Mouse (Mus musculus) gastrocnemius, postnatal 36 days (tissue): ENCODE data around the gene Dph1. TPM values are rescaled to one million over a fixed set of nuclear protein-coding genes. Genes with fewer than 3 reads are reported as not detected.

Source experiments
- DNase-seq, 2 experiments: peaks; one replicate each; pipeline ENCODE4 v3.0.0; 2022
- intact Hi-C: fragments of 180-260 bp; cut with DNase I; formaldehyde crosslinking; loops from one replicate; pipeline ENCODE4 v1.15.1; 2025
- long read RNA-seq, 2 experiments: library from polyadenylated mRNA; stranded (forward); transcript quantifications; one replicate each; pipeline ENCODE4 v2.0.0; 2021
- total RNA-seq, 2 experiments: library from RNA; stranded (reverse); gene quantifications; 2 replicates each; pipeline ENCODE4 v1.2.3; 2021

Dph1 gene
- total RNA-seq: 1 to 10 TPM; 4.9 to 5.2 TPM
- long read RNA-seq, experiment 1, partial matches to known transcripts: 0 of 2 reads
- long read RNA-seq, experiment 1, other reads (novel, unspliced or antisense): 1 of 2 reads
- long read RNA-seq, experiment 2, partial matches to known transcripts: 0 of 3 reads
- long read RNA-seq, experiment 2, other reads (novel, unspliced or antisense): 1 of 3 reads

DNA sequence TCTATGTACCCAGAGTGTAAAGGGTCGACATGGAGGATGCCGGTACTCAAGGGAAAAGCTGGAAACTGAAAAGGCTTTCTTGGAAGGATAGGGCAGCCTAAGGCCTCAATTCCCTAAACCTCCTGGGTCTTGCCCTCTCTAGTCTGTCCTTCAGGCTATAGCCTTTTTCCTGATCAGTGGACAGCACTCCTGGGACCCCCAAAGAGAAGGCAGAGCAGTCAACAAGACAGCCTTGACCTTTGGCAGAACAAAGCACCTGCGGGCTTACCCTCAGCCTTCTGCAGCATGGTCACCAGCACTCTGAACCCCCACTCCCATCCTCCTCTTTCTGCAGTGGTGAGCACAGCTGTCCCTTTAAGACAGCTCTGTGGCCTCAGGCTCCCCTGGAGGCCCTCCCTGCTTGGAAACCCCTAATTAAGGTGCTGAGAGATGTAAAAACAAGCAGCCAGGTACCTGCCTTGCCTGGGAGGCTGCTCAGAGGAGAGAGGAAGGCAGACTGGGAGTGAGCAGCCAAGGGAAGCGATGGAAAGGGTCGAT is at the start of gene Dph1:
Dph1 (minus strand) TSS at position 337 of the 537 bp plus-strand sequence.
- no peak for DNase-seq
- intact Hi-C loops: no loop called here

DNA sequence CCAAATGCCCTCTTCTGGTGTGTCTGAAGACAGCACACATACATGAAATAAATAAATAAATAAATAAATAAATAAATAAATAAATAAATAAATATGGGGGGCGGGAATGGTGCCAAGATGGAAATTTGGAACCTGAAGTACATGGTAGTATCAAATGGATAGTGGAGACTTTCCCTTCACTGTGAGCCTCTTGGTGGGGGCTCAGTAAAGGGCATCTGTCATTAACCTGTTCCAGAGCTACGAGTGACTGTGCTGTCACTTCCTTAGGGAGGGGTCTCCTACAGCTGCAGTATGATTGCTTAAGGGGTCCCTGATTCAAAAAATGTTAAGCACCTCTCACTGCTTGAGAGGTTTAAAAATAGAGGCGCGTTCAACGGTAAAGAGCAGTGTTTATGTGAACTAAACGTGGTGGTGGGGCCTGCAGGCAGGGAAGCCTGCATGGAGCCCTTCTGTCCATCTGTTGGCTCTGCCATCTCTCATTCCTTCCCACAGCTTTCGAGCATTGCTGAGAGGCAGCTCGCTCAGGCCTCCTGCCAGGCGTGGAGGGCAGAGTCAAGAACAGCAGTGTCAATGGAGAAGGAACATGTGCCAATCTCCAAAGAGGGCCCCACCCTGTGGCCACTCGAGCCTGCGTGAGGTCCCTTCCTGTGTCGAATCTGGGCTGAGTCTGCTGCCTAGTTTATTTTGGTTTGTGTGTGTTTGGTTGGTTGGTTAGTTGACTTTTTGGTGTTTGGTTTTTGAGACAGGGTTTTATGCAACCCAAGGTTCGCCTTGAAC is 49.3 kb upstream of the Dph1 start:
- intact Hi-C loops: loop anchor here (5.0 kb wide), 1 partner anchor 37 kb away; no protein-coding TSS in a partner anchor
- no peak for DNase-seq

DNA sequence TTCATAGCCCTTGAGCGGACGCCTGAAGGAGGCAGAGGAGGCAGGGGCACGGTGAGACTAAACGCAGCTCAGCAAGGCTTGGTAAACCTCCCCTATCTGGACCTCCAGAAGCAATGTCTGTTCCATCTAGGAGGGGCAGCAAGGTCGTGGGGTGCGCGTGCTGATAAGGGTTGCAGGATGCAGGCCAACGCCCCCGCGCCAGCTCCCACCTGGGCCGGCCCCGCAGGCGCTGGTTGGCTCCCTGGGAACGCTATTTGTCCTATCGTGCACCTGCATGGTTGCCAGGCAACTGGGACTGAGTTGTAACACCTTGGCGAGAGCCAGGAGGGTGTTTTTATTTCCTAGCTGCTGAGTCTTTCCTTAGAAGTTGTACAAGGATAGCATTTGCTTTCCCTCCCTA is 43.7 kb upstream of the Dph1 start:
- intact Hi-C loops: loop anchor here (5.0 kb wide), 1 partner anchor 58 kb away; no protein-coding TSS in a partner anchor
- DNase-seq: no peak

DNA sequence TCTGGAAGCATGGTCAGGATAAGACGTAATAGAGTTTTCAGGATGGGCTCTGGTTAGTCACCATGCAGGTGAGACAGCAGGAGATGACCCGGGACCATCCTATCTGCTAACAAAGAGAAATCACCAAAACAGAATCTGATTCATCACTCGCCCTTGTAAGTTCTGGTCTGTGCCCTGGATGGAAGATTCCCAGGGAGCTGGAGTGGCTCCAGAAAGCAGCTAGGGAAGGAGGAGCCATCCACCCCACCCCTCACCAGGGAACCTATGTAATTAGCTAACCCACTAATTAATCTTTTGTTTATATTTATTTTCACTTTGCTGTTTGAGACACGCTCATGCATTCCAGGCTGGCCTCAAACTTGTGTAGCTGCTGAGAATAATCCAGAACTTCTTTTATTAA is 41.4 kb upstream of the Dph1 start:
- intact Hi-C loops: loop anchor here (5.0 kb wide), 1 partner anchor 60 kb away; no protein-coding TSS in a partner anchor
- DNase-seq: no peak

DNA sequence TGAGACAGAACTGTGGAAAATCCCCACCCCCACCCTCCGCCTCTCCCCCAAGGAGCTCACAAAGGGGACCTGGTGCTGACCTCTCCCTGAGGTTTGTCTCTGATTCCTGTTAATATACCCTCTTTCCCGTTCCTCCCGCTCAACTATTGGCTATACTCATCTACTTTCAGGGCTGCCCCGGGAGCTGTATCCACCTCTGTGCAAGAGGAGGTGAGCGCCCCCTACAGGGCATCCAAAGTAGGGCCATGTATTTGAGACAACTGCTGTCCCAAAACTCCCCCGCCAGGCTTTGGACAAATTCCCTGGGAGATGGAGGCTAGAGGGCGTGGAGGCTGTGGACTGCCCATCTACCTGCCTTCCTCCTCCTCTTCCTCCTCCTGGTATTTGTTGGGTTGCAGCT is 40.7 kb upstream of the Dph1 start:
- intact Hi-C loops: loop anchor here (2.0 to 5.0 kb wide), 2 partner anchors 39 to 61 kb away; partner anchors contain the start of gene Rtn4rl1
- DNase-seq: peak; percentile 42 to 50

DNA sequence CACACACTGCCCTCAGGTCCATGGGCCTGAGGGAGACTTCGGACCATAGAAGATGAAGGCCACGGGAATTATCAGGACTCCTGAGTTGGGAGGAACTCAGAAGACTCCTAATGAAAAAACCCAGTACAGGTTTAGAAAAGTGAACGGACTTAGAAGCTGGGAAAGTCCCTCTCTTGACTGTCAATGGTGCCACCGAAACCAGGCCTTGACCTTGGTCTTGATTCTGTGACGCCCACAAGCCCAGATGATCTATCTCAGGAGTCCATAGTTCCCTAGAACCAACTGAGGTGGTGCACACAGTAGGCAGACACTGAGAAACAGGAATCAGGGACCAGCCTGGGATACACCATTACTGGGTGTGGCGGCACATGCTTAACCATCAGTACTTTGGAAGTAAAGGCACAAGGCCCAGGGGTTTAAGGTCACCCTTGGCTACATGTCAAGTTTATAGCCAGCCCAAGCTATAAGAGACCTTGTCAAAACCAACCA is 39.3 kb upstream of the Dph1 start:
- no peak for DNase-seq
- intact Hi-C loops: loop anchor here (2.0 to 5.0 kb wide), 2 partner anchors 38 to 62 kb away; partner anchors contain the start of gene Rtn4rl1

DNA sequence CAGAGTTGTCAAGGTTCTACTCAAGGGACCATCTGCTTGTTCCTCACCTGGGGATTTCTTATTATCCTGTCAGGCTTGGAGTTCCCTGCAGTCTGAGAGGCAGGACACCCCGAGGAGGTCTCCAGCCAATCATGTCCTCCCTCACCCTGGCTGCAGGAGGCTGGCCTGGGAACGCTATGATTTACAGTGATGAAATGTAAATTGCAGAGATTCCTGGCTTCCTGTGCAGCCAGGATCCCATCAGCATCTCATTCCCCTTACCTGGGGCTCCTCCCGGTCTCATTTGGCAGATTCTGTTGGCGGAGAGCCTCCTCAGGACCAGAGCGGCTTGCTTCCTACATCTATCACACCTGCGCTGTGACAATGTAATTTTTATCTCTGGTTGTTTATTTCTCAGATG is 38.2 kb upstream of the Dph1 start:
- DNase-seq: no peak

DNA sequence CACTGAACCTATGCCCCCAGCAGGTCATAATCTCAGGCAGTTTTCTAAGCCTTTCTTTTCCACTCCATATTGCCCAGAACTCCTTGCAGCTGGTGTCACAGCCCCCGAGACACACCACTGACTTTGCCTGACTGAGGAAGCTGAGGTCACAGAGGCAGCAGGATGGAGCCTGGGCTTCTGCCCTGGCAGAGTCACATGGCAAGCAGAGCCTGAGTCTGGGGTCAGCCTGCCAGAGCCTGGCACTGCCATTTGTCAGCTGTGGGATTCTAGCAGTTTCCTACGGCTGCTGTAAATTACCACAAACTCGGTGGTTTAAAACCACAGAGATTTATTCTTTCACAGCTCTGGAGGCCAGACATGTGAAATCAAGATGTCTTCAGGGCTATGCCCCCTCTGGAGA is 36.6 kb upstream of the Dph1 start:
- intact Hi-C loops: no loop called here
- no peak for DNase-seq

More for the DNA sequence above, 38.2 kb upstream of the Dph1 start:
- intact Hi-C loops: no loop called here

DNA sequence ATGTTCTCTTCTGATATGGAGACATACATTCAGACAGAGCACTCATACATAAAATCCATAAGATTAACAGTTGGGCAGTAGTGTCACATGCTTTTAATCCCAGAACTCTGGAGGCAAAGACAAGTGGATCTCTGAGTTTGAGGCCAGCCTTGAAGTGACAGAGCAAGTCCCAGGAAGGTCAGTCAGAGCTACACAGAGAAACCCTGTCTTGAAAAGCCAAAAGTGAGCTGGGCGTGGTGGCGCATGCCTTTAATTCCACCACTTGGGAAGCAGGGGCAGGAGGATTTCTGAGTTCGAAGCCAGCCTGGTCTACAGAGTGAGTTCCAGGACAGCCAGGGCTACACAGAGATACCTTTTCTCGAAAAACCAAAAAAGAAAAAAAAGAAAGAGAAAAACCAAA is 33.8 kb upstream of the Dph1 start:
- intact Hi-C loops: no loop called here
- DNase-seq: no peak

DNA sequence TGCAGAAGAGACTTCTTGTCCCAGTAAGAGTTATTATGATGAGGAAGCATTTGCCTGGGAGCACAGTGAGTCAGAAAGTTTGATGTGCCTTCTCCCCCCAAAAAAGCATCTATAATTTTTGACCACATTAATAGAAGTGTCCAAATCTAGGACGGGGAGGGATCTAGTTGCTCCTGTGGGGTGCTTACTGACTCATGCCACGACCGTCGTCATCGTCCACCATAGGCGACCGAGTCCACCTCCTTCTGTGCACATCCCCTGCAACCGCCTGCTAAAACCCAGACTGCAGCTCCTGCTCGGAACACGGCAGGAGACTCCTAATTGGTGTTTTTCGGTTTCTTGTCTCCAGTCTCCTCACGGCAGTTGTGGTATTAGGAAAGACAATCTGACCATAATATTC is 33.0 kb upstream of the Dph1 start:
- intact Hi-C loops: no loop called here
- no peak for DNase-seq

DNA sequence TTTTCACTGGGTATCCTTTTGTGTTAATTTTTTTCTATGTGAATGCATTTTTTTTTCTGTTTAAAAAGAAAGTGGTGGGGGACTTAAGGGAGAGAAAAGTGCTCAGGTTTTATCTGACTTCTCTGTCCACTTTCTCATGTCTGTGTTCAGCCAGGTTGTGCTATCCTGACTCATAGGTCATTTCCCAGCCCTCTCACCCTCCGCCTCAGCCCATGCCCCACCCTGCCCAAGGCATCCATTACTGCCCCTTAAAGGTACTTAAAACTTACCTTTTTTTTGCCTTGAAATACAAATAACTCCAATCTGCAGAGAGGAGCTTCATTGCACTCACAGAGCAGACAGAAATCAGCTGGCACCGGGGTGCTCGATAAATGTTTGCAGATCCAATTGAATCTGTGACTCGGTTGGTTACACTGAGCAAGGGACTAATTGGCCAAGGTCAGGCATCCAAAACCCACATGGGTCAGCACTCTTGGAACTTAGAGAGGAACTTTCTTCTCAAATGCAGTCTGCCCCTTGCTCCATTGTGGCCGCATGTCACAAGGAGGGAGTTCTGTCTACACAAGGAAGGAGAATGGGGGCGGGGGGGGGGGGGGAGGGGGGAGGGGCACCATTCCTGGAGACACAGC is 29.6 kb upstream of the Dph1 start:
- intact Hi-C loops: no loop called here
- DNase-seq: no peak

DNA sequence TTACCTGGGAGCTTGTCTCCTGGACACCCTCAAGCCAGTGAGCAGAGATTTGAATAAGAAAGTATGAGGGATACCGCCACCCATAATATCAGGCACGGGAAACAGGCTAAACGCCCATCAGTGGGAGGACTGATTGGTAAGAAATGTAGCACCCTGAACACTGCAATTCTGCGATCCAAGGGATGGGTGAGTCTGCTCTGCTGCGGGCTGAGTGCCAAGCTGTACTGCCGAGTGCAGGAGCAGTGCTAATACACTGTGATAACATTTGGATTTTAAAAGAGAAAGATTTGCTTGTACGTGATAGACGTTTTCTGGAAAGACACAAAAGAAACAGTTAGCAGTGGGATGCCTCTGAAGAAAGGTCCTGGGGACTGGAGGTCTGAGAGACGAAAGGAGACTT is 29.1 kb upstream of the Dph1 start:
- intact Hi-C loops: no loop called here
- DNase-seq: peak; percentile 23 to 41

DNA sequence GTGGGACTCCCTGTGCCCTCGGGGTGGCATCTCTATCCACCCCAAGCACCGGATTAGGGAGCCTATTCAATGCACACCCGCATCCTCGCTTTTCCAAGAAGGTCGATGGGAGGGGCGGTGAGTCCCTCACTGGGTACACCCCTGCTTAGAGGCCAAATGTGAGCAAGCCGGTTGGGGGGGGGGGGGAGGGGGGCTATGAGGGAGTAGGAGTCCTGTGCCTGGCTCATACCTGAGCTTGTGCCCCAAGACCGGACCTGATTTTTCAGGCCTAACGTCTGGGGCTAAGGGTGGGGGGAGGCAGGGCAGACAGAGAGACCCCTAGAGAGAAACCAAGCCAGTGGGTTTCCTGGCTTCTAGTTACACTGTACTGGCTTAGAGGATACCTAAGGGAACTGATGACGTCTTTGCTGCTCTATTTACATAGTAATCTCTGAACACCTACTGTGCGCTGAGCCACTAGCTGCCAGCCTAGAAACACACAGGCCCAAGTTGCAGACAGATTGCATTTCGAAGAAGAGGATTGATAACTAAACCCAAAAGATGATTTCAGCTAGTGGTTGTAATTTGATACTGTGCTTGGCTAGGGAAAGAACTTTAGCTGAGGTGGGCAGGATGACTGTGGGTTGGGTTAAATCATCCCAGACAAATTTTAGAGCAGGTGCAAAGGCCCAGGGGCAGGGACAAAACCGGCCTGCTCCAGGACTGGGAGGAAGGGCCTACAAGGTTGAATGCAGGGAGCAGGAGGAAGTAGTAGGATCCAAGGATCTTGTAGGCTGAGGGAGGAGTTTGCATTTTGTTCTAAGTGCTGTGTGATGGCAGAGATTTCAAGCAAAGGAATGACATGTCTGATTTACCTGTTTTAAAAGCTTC is 23.3 kb upstream of the Dph1 start:
- intact Hi-C loops: no loop called here
- DNase-seq: no peak

DNA sequence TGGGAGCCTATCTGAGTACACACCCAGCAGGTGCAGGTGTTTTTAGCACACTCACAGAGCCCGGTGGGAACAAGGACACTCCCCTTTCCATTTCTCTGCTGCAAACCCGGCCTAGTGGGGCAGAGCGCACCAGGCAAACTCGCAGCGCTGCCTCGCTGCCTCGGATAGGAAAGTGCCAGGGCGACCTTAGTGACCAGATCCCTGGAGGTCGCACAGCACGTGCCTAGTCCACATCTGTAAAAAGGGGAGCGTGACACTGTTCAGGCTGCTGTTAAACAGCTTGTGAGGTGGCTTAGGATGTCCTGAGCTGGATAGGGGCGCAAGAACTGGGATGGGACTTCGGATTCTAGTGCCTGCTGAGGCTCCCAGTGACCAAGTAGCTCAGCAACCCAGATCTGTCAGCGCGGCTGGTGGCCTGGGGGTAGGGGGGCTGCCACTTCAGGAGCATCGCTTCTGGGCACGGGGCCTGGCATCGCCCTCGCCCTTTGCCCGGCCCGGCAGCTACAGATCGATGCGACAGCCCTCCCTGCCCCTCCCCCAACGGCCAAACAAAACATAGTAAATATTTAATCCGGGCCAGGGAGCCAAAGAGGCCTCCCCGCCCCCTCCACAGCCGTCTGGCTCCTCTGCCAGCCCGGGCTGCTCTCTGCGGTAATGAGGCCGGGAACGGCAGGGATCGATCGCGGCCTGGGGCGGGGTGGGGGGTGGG is 22.5 kb upstream of the Dph1 start:
- DNase-seq: peak in 1 of 2 experiments; percentile 24

DNA sequence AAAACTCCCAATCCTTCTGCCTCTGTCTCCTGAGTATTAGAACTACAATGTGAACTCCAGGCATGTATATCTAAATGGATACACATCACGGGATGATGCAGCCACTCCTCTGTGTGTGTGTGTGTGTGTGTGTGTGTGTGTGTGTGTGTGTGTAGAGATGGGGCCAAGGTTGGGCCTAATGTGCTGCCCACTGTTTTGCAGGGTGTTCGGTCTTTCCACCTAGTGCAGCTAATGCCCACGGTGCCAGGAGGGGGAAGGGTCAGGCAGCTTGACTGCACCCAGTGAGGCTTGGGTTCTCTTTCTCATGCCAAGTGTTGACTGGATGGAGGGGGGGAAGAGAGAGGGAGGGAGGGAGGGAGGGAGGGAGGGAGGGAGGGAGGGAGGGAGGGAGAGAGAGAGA is 21.8 kb upstream of the Dph1 start:
- DNase-seq: no peak
- intact Hi-C loops: no loop called here

More for the DNA sequence above, 22.5 kb upstream of the Dph1 start:
- intact Hi-C loops: no loop called here

DNA sequence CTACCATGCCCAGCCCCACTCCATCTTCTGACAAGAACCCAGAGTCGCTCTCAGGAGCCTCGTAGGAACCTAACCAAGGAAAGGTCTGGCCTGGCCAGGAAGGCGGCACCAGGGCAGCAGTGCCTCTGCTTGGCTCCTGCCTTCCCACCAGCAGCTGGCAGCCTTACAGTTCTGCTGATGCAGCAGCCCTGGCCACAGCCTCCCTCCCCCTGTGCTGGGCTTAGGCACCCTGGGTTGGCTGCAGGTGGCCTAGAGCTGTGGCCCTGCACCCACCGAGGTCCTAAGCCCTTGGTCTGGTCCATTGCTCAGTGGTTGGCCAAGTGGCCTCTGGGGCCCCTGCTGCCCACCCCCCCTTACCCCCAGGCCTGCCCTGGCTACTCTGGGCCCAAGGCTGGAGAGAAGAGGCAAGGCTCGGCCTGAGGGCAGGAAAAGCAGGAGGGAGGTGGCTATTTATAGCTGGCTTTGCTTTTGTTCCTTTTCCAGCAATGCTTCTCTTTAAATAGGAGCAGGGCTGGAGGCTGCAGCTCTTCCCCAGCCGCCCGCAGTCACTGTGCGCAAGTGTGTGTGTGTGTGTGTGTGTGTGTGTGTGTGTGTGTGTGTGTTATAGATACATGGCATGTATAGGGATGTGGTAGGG is 21.1 kb upstream of the Dph1 start:
- intact Hi-C loops: no loop called here
- DNase-seq: peak in 1 of 2 experiments; percentile 45

DNA sequence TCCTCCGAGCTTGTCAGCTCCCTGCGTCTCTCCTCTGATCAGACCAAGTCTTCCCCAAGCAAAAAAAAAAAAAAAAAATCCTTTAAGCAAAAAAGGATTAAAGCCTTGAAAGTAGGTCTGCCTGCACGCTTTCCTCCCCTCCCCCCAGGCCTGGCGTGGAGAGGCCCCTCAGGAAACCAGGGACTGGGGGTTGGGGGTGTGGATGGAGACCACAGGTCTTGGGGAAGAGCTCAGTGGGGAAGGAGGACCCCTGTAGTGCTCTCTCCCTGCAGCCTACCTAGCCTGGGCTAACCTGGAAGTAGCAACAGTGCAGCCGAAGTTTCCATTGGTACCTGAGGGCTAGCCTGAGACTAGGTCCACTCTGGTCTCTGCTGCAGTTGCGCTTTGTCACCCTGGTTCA is 19.7 kb upstream of the Dph1 start:
- no peak for DNase-seq
- intact Hi-C loops: no loop called here

DNA sequence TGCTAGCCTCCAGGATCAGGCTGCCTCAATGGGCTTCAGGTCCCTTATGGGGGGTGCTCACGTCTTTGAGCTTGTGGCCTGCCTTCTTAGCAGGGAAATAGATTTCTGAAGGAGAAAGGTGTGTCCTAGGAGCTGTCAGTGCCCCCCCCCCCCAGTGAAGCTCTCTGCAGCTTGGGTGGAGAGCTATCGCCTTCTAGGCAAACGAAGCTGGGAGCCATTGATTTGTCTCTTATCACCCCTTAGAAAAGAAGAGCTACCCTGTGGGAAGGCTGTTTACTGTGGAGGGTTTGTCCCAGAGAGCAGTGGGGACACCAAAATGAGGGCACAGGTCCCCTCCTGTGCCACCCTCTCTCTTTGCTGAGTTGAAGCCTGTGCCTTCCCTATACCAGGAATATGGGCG is 19.1 kb upstream of the Dph1 start:
- no peak for DNase-seq
- intact Hi-C loops: no loop called here

DNA sequence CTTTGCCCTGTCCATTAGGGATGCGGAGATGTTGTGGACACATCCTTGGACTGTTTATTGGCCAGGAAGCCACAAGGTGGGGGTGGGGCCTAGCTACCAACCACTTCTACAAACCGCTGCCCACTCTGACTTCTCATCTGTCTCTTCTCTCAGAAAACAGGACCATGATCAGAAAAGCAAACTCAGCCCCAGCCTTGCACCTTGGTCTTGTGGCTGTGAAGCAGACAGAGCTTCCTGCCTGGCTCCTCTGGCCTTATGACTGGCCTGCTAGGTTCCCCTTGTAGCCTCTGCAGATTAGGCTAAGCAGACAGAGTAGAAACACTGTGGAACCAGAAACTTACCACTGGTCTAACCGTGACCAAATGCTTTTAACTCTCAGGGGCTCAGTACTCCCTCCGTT is 18.3 kb upstream of the Dph1 start:
- DNase-seq: no peak

More for the DNA sequence above, 18.3 kb upstream of the Dph1 start:
- intact Hi-C loops: no loop called here
